ENCODE assay signal across 35 mouse cellular contexts in genomic region chr3:44154526-44154925, GRCm38 (mm10).
"Had no signal": no experiment of that assay in that cellular context is flagged by ENCODE, and none has a peak within 500 bp of the region (broad histone marks: within the 10 kb centered on the region; RNA-seq: fewer than 3 reads in every experiment).

No protein-coding gene starts in this region.

- H3K27me3 ChIP-seq: heart, embryonic 12.5 days; heart, embryonic 13.5 days; heart, embryonic 15.5 days; hindbrain, embryonic 12.5 days; hindbrain, embryonic 13.5 days; hindbrain, embryonic 15.5 days; intestine, embryonic 15.5 days; kidney, embryonic 15.5 days had no signal

- H3K36me3 ChIP-seq: heart, embryonic 10.5 days; heart, embryonic 12.5 days; heart, embryonic 13.5 days; heart, embryonic 15.5 days; hindbrain, embryonic 10.5 days; hindbrain, embryonic 12.5 days; hindbrain, embryonic 13.5 days; hindbrain, embryonic 15.5 days; intestine, embryonic 15.5 days; kidney, embryonic 15.5 days had no signal

- H3K4me1 ChIP-seq: heart, embryonic 10.5 days; heart, embryonic 12.5 days; heart, embryonic 13.5 days; heart, embryonic 15.5 days; hindbrain, embryonic 10.5 days; hindbrain, embryonic 12.5 days; hindbrain, embryonic 13.5 days; hindbrain, embryonic 15.5 days; intestine, embryonic 15.5 days; kidney, embryonic 15.5 days had no signal

- ATAC-seq: hindbrain, embryonic 16.5 days; hindbrain, postnatal 0 days; inflammation-experienced regulatory T-cells, adult 6 months; intestine, embryonic 15.5 days; intestine, embryonic 16.5 days; intestine, postnatal 0 days had no signal

- H3K27ac ChIP-seq: heart, embryonic 10.5 days; heart, embryonic 13.5 days; heart, embryonic 15.5 days; hindbrain, embryonic 10.5 days; hindbrain, embryonic 12.5 days; hindbrain, embryonic 13.5 days; hindbrain, embryonic 14.5 days; hindbrain, embryonic 15.5 days; hindbrain, postnatal 0 days; intestine, embryonic 15.5 days; kidney, embryonic 15.5 days; kidney, postnatal 0 days; layer of hippocampus, adult 2 months; left cerebral cortex, adult 2 months had no signal

- H3K4me3 ChIP-seq: heart, embryonic 10.5 days; heart, embryonic 12.5 days; heart, embryonic 13.5 days; heart, embryonic 15.5 days; hindbrain, embryonic 10.5 days; hindbrain, embryonic 12.5 days; hindbrain, embryonic 13.5 days; hindbrain, embryonic 15.5 days; intestine, embryonic 15.5 days; kidney, embryonic 15.5 days; layer of hippocampus, adult 2 months; left cerebral cortex, adult 2 months had no signal

- DNase-seq: heart, postnatal 10 days; heart, postnatal 14 days; heart, postnatal 36 days; heart, postnatal 4 days; kidney, adult 11 months; kidney, adult 18-20 months; kidney, adult 2 months; kidney, adult 8-10 months; kidney, postnatal 10 days; kidney, postnatal 14 days; kidney, postnatal 25 days; kidney, postnatal 36 days; kidney, postnatal 4 days; layer of hippocampus, adult 9-11 months; layer of hippocampus, postnatal 36 days had no signal

- H3K4me2 ChIP-seq: heart, embryonic 11.5 days; heart, embryonic 12.5 days; heart, embryonic 13.5 days; heart, embryonic 15.5 days; hindbrain, embryonic 12.5 days; hindbrain, embryonic 13.5 days; hindbrain, embryonic 14.5 days; hindbrain, embryonic 15.5 days; intestine, embryonic 15.5 days; kidney, embryonic 15.5 days had no signal

- H3K9me3 ChIP-seq: heart, embryonic 10.5 days; heart, embryonic 12.5 days; heart, embryonic 13.5 days; heart, embryonic 15.5 days; hindbrain, embryonic 10.5 days; hindbrain, embryonic 12.5 days; hindbrain, embryonic 13.5 days; hindbrain, embryonic 15.5 days; intestine, embryonic 15.5 days; kidney, embryonic 15.5 days had no signal

- H3K9ac ChIP-seq: heart, embryonic 12.5 days; heart, embryonic 13.5 days; heart, embryonic 15.5 days; hindbrain, embryonic 12.5 days; hindbrain, embryonic 13.5 days; hindbrain, embryonic 14.5 days; hindbrain, embryonic 15.5 days; intestine, embryonic 15.5 days; kidney, embryonic 15.5 days had no signal
